Mouse (Mus musculus) stomach, embryonic 14.5 days (tissue): ENCODE measurements around the gene Trpm1. TPM values are rescaled to one million over a fixed set of nuclear protein-coding genes. Genes with fewer than 3 reads are reported as not detected.

Source experiments
- ATAC-seq: fragments of 200-750 bp; cut with Nextera tagmentation; 2 replicates; pipeline ENCODE4 v1.8.0; 2017; ENCODE audit warnings: low read depth, moderate TSS enrichment; ENCODE audit not compliant: insufficient number of reproducible peaks, insufficient read depth, low FRiP score
- H3K27ac ChIP-seq: fragments of 300-500 bp; sonication (generic); 2 replicates; pipeline ENCODE4 v1.5.1; 2014; ENCODE audit warnings: mild to moderate bottlenecking, low read length, moderate library complexity, mixed read lengths
- H3K27me3 ChIP-seq: fragments of 300-500 bp; sonication (generic); 2 replicates; pipeline ENCODE4 v1.6.1; 2014; ENCODE audit warnings: low read length, control low read depth, mixed read lengths; ENCODE audit not compliant: control insufficient read depth, insufficient read depth
- H3K36me3 ChIP-seq: fragments of 300-500 bp; sonication (generic); 2 replicates; pipeline ENCODE4 v1.6.1; 2014; ENCODE audit warnings: mild to moderate bottlenecking, control low read depth, low read length, moderate library complexity, mixed read lengths; ENCODE audit not compliant: control insufficient read depth, insufficient read depth
- H3K4me1 ChIP-seq: fragments of 300-500 bp; sonication (generic); 2 replicates; pipeline ENCODE4 v1.6.1; 2014; ENCODE audit warnings: low read length, control low read depth, mixed read lengths; ENCODE audit not compliant: control insufficient read depth, insufficient read depth
- H3K4me2 ChIP-seq: fragments of 300-500 bp; sonication (generic); replicated peaks from 2 replicates; pipeline ENCODE4 v1.6.1; 2014; ENCODE audit warnings: low read depth, low read length, control low read depth
- H3K4me3 ChIP-seq: fragments of 300-500 bp; sonication (generic); 2 replicates; pipeline ENCODE4 v1.5.1; 2014; ENCODE audit warnings: low read depth, low read length, control low read depth
- H3K9ac ChIP-seq: fragments of 300-500 bp; sonication (generic); replicated peaks from 2 replicates; pipeline ENCODE4 v1.6.1; 2014; ENCODE audit warnings: low read depth, mild to moderate bottlenecking, control low read depth, low read length, moderate library complexity, mixed read lengths
- H3K9me3 ChIP-seq: fragments of 300-500 bp; sonication (generic); 2 replicates; pipeline ENCODE4 v1.6.1; 2016; ENCODE audit warnings: low read depth, low read length, control low read depth; ENCODE audit not compliant: control insufficient read depth
- WGBS: fragments of 180-500 bp; shearing (Covaris S2); extraction: QIAGEN DNeasy Blood & Tissue Kit; methylation state at CpG from one replicate; pipeline ENCODE4 v1.1.7; 2014; 5-methylcytosine and 5-hydroxymethylcytosine counted together
- polyA plus RNA-seq: library from polyadenylated mRNA; unstranded; fragments of >200 nt; fragmentation: Nextera tagmentation; extraction: Ambion mirVana; gene quantifications from 2 replicates; pipeline ENCODE4 v1.2.1, GENCODE M21; 2014

The Trpm1 gene
- polyA plus RNA-seq, 1 experiment from 2014 or later = not detected

GRCm38 (mm10) chr7:64242424-64242823 lies 88.8 kb downstream of the Trpm1 start:
- WGBS = 75% methylated on average over 4 of the region's 4 CpGs
- ATAC-seq = no peak
- no peaks in the 10 kb centered on the region for H3K9me3 ChIP-seq

GRCm38 (mm10) chr7:64244371-64244770 lies 90.7 kb downstream of the Trpm1 start:
- 88% methylated on average over 6 of the region's 6 CpGs for WGBS
- H3K36me3 ChIP-seq = no peaks in the 10 kb centered on the region

More at GRCm38 (mm10) chr7:64242424-64242823, 88.8 kb downstream of the Trpm1 start:
- Histone ChIP-seq H3K36me3 (no peaks in the 10 kb centered on the region), H3K4me3 (no peak overlapping the region), H3K27ac (no peak overlapping the region), H3K9ac (no peak overlapping the region), H3K4me1 (no peaks in the 10 kb centered on the region), H3K4me2 (no peak overlapping the region), H3K27me3 (no peaks in the 10 kb centered on the region)

GRCm38 (mm10) chr7:64246713-64247112 lies 93.1 kb downstream of the Trpm1 start:
- Histone ChIP-seq H3K27ac (no peak overlapping the region), H3K36me3 (no peaks in the 10 kb centered on the region), H3K4me3 (no peak overlapping the region), H3K9ac (no peak overlapping the region), H3K27me3 (no peaks in the 10 kb centered on the region), H3K4me1 (no peaks in the 10 kb centered on the region), H3K9me3 (no peaks in the 10 kb centered on the region), H3K4me2 (no peak overlapping the region)
- WGBS = 71% methylated on average over 4 of the region's 4 CpGs
- ATAC-seq = no peak

More at GRCm38 (mm10) chr7:64244371-64244770, 90.7 kb downstream of the Trpm1 start:
- no peak for ATAC-seq
- no peaks in the 10 kb centered on the region for H3K27me3 ChIP-seq
- H3K27ac ChIP-seq = no peak overlapping the region
- no peak overlapping the region for H3K9ac ChIP-seq
- no peaks in the 10 kb centered on the region for H3K9me3 ChIP-seq
- no peak overlapping the region for H3K4me2 ChIP-seq
- no peaks in the 10 kb centered on the region for H3K4me1 ChIP-seq
- H3K4me3 ChIP-seq = no peak overlapping the region

GRCm38 (mm10) chr7:64248352-64248751 lies 94.7 kb downstream of the Trpm1 start:
- no peaks in the 10 kb centered on the region for H3K36me3 ChIP-seq
- H3K4me2 ChIP-seq = no peak overlapping the region
- ATAC-seq = no peak
- no peaks in the 10 kb centered on the region for H3K9me3 ChIP-seq
- no peaks in the 10 kb centered on the region for H3K4me1 ChIP-seq
- no peak overlapping the region for H3K27ac ChIP-seq
- H3K4me3 ChIP-seq = no peak overlapping the region
- H3K9ac ChIP-seq = no peak overlapping the region
- WGBS = 78% methylated on average over 1 of the region's 1 CpGs
- no peaks in the 10 kb centered on the region for H3K27me3 ChIP-seq

GRCm38 (mm10) chr7:64249715-64250114 lies 96.1 kb downstream of the Trpm1 start:
- Histone ChIP-seq H3K4me1 (no peaks in the 10 kb centered on the region), H3K4me2 (no peak overlapping the region), H3K27me3 (no peaks in the 10 kb centered on the region), H3K9me3 (no peaks in the 10 kb centered on the region), H3K9ac (no peak overlapping the region), H3K36me3 (no peaks in the 10 kb centered on the region), H3K27ac (no peak overlapping the region), H3K4me3 (no peak overlapping the region)
- 39% methylated on average over 4 of the region's 4 CpGs for WGBS
- ATAC-seq = no peak

GRCm38 (mm10) chr7:64250417-64250816 lies 96.8 kb downstream of the Trpm1 start:
- H3K9me3 ChIP-seq = no peaks in the 10 kb centered on the region
- no peak overlapping the region for H3K27ac ChIP-seq
- ATAC-seq = no peak
- H3K4me3 ChIP-seq = no peak overlapping the region
- no peak overlapping the region for H3K4me2 ChIP-seq
- H3K4me1 ChIP-seq = no peaks in the 10 kb centered on the region
- H3K9ac ChIP-seq = no peak overlapping the region
- H3K27me3 ChIP-seq = no peaks in the 10 kb centered on the region
- WGBS = 83% methylated on average over 7 of the region's 7 CpGs
- no peaks in the 10 kb centered on the region for H3K36me3 ChIP-seq

- H3K4me3 ChIP-seq = no peak overlapping the region
- no peaks in the 10 kb centered on the region for H3K27me3 ChIP-seq
- no peak overlapping the region for H3K4me2 ChIP-seq
- no peak for ATAC-seq
- no peak overlapping the region for H3K9ac ChIP-seq
- WGBS = 87% methylated on average over 3 of the region's 3 CpGs
- H3K9me3 ChIP-seq = no peaks in the 10 kb centered on the region
- H3K36me3 ChIP-seq = no peaks in the 10 kb centered on the region
- no peaks in the 10 kb centered on the region for H3K4me1 ChIP-seq
- H3K27ac ChIP-seq = no peak overlapping the region
These were observed 100.1 kb downstream of the Trpm1 start for GRCm38 (mm10) chr7:64253736-64254135.

- ATAC-seq = no peak
- no peak overlapping the region for H3K4me3 ChIP-seq
- WGBS = 82% methylated on average over 13 of the region's 13 CpGs
- H3K4me2 ChIP-seq = no peak overlapping the region
- H3K27me3 ChIP-seq = no peaks in the 10 kb centered on the region
- no peak overlapping the region for H3K9ac ChIP-seq
- H3K27ac ChIP-seq = no peak overlapping the region
- H3K9me3 ChIP-seq = no peaks in the 10 kb centered on the region
- no peaks in the 10 kb centered on the region for H3K4me1 ChIP-seq
- H3K36me3 ChIP-seq = no peaks in the 10 kb centered on the region
These were observed 112.1 kb downstream of the Trpm1 start for GRCm38 (mm10) chr7:64265502-64266279.

GRCm38 (mm10) chr7:64266587-64266986 lies 113.0 kb downstream of the Trpm1 start:
- H3K9me3 ChIP-seq = no peaks in the 10 kb centered on the region
- H3K4me3 ChIP-seq = no peak overlapping the region
- no peak overlapping the region for H3K27ac ChIP-seq
- H3K4me2 ChIP-seq = no peak overlapping the region
- WGBS = 79% methylated on average over 4 of the region's 4 CpGs
- H3K27me3 ChIP-seq = no peaks in the 10 kb centered on the region
- ATAC-seq = peak; percentile 49; the same call in 1 of the 2 replicates
- no peaks in the 10 kb centered on the region for H3K4me1 ChIP-seq
- no peaks in the 10 kb centered on the region for H3K36me3 ChIP-seq
- no peak overlapping the region for H3K9ac ChIP-seq
